Mouse (Mus musculus) embryo, embryonic 10.5 days (tissue): ENCODE results near the gene Stat1.

Source experiments
- DNase-seq: peaks from one replicate; pipeline ENCODE4 v3.0.0-alpha.2; 2015; ENCODE audit warnings: low spot score

Gene Stat1

GRCm38 (mm10) chr1:52118860-52119591 is at the start of gene Stat1:
Gene Stat1, plus strand, starts transcription at chr1:52119440.
- peak; percentile 94 for DNase-seq

- peak; percentile 59 for DNase-seq
These were observed 39.4 kb upstream of the Stat1 start for GRCm38 (mm10) chr1:52079724-52080367.

GRCm38 (mm10) chr1:52080375-52080774 is 38.9 kb upstream of the Stat1 start:
- peak; percentile 5 for DNase-seq

GRCm38 (mm10) chr1:52086236-52086635 is 33.0 kb upstream of the Stat1 start:
- peak; percentile 26 for DNase-seq

GRCm38 (mm10) chr1:52087128-52087527 is 32.1 kb upstream of the Stat1 start:
- DNase-seq: no peak

GRCm38 (mm10) chr1:52088634-52089033 is 30.6 kb upstream of the Stat1 start:
- DNase-seq: no peak

GRCm38 (mm10) chr1:52098618-52099232 is 20.5 kb upstream of the Stat1 start:
- peak; percentile 74 for DNase-seq

- DNase-seq: peak; percentile 33
These were observed 18.7 kb upstream of the Stat1 start for GRCm38 (mm10) chr1:52100496-52100895.

- DNase-seq: no peak
These were observed 16.4 kb upstream of the Stat1 start for GRCm38 (mm10) chr1:52102795-52103194.

GRCm38 (mm10) chr1:52107206-52107605 is 12.0 kb upstream of the Stat1 start:
- no peak for DNase-seq

GRCm38 (mm10) chr1:52111217-52111616 is 8.0 kb upstream of the Stat1 start:
- DNase-seq: no peak

GRCm38 (mm10) chr1:52112301-52112700 is 6.9 kb upstream of the Stat1 start:
- no peak for DNase-seq

- DNase-seq: no peak
These were observed 6.1 kb upstream of the Stat1 start for GRCm38 (mm10) chr1:52113067-52113665.

- DNase-seq: peak; percentile 97
These were observed 5.6 kb upstream of the Stat1 start for GRCm38 (mm10) chr1:52113666-52114069.

- no peak for DNase-seq
These were observed 2.8 kb upstream of the Stat1 start for GRCm38 (mm10) chr1:52116441-52116840.

GRCm38 (mm10) chr1:52117777-52118176 is 1.5 kb upstream of the Stat1 start:
- DNase-seq: no peak

- peak; percentile 21 for DNase-seq
These were observed 451 bp downstream of the Stat1 start for GRCm38 (mm10) chr1:52119691-52120090.

GRCm38 (mm10) chr1:52120191-52120590 is 951 bp downstream of the Stat1 start:
- no peak for DNase-seq

GRCm38 (mm10) chr1:52121052-52121451 is 1.8 kb downstream of the Stat1 start:
- DNase-seq: no peak

GRCm38 (mm10) chr1:52124818-52125217 is 5.6 kb downstream of the Stat1 start:
- no peak for DNase-seq

GRCm38 (mm10) chr1:52127350-52127749 is 8.1 kb downstream of the Stat1 start:
- DNase-seq: no peak

- DNase-seq: no peak
These were observed 10.6 kb downstream of the Stat1 start for GRCm38 (mm10) chr1:52129794-52130193.
